Mouse (Mus musculus): ENCODE measurements around the gene Dtd2. TPM values are rescaled to one million over a fixed set of nuclear protein-coding genes. Genes with fewer than 3 reads are reported as not detected.

Gene Dtd2
- polyA plus RNA-seq (2015; fragmentation: Nextera tagmentation; extraction: Ambion mirVana), result 24.4 TPM in 2 replicates

DNA sequence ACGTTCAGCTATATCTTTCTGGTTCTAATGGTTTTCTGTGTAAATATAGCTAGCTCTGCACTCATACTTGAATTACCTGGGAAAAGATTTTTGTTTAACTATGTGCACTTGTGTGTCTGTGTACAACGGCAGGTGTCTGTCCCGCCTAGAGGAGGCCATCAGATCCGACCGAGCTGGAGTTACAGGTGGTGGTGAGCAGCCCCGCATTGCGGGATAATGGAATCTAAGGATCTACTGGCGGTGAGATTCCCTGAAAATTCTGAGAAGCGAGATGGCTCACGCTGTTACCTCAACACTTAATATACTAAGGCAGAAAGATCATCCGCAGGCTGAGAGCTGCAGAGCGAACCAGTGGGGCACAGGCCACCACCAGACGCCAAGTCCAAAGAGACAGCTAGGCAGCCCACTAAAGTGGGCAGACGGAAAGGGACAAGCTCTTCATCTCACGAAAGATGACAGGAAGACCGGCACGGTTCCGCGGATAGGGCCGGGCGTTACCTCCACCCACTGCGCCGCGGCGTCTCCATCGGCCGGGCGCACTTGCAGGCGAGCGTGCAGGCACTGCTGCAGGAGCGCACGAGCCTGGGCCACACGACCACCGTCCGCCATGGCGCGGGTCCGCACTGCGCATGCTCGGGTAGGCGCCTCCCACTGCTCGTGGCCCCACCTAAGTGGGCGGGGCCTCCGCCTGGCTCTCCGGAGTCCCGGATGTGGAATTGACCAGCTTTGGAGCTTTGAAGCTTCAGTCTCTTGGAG, at the start of gene Dtd2:
Dtd2 (minus strand) TSS at position 625 of the 756 bp plus-strand sequence.
- Histone ChIP-seq H3K36me3 (0 out of 2 replicates have a peak, but pooled peaks cover 4% of the 10 kb centered on the region), H3K4me3 (replicated peaks) (peak within 1 kb of the TSS; percentile 83), H3K27ac (peak within 1 kb of the TSS; percentile 75), H3K9me3 (no peaks in the 10 kb centered on the region), H3K9ac (peak within 1 kb of the TSS; percentile 77), H3K4me1 (no peaks in the 10 kb centered on the region), H3K4me2 (peak within 1 kb of the TSS; percentile 59), H3K27me3 (replicated peaks) (no peaks in the 10 kb centered on the region)
- peak; percentile 95 for ATAC-seq (ENCODE audit: insufficient read depth, low FRiP score, low read depth)
- WGBS, result 1% methylated on average over 45 of the region's 46 CpGs

DNA sequence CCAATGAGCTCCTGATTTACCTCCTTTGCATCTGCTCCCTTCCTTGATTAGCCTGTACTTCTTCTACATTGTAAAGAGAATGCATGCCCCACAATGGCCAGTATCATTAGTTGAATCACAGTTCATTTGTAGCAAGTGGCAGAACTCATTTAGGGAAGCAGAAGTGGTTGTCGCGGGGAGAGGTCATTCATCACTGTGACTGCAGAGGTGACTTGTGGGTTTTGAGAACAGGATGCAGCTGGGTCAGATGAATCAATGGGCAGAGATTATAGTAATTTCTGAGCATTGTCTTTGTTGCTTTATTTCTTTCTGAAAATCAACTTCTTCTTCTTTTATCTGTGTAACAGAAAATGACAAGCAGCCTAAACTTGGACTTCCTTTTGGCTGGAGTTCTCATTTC, 43.0 kb upstream of the Dtd2 start:
- no peak overlapping the region for H3K27ac ChIP-seq
- no peak overlapping the region for H3K4me2 ChIP-seq
- no peak overlapping the region for H3K4me3 ChIP-seq (replicated peaks)
- no peaks in the 10 kb centered on the region for H3K4me1 ChIP-seq
- WGBS, result 30% methylated on average over 2 of the region's 2 CpGs
- no peaks in the 10 kb centered on the region for H3K27me3 ChIP-seq (replicated peaks)
- no peaks in the 10 kb centered on the region for H3K9me3 ChIP-seq
- no peak for ATAC-seq (ENCODE audit: insufficient read depth, low FRiP score, low read depth)
- H3K36me3 ChIP-seq, result no peaks in the 10 kb centered on the region
- H3K9ac ChIP-seq, result no peak overlapping the region

DNA sequence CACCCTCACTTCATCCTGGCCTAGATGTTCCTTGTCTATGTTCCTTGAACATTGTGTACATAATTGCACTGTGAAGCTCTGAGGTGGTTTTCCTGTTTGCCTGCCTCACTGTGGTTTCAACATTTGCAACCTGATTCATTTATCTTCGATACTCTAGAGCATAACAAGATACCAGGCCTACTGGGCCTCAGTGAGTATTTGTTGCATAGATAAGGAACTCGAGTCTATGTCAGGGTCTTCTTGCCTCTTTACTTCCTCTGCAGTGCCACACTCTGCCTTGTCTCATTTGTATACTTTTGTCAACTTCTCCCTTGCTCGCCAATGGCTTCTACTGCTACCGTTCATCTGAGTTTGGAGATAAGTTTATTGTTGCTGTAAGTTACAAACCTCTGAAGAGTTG, 40.1 kb upstream of the Dtd2 start:
- Histone ChIP-seq H3K27me3 (replicated peaks) (no peaks in the 10 kb centered on the region), H3K9ac (no peak overlapping the region), H3K9me3 (no peaks in the 10 kb centered on the region), H3K4me2 (no peak overlapping the region), H3K4me3 (replicated peaks) (no peak overlapping the region), H3K27ac (no peak overlapping the region), H3K36me3 (no peaks in the 10 kb centered on the region), H3K4me1 (no peaks in the 10 kb centered on the region)
- no peak for ATAC-seq (ENCODE audit: insufficient read depth, low FRiP score, low read depth)
- 69% methylated on average over 4 of the region's 4 CpGs for WGBS

DNA sequence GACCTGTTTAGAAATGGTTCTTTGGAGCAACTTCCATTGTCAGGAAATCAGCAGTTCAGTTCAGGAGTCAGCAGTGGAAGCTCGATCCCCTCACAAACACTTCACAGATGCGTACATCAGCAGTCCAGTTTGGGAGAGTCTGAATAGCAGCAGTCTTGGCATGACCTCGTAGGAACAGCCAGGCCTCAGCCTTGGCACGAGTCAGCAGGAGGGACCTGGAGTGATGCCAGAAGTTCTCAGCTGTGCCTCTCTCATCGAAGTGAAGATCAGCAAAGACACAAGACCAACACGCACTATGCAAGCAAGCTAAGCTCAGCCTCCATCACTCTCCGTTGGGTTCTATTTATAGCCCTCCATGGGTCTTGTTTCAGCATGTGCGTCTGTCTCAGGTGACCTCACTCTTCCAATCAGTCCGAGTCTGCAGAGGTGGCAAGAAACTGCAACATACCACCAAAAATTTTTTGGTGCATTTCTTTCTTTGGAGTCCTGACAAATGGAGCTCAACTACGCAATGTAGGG, 36.6 kb upstream of the Dtd2 start:
- H3K36me3 ChIP-seq, result no peaks in the 10 kb centered on the region
- 66% methylated on average over 10 of the region's 10 CpGs for WGBS
- peak; percentile 50; the same call in 1 of the 2 replicates for ATAC-seq (ENCODE audit: insufficient read depth, low FRiP score, low read depth)

DNA sequence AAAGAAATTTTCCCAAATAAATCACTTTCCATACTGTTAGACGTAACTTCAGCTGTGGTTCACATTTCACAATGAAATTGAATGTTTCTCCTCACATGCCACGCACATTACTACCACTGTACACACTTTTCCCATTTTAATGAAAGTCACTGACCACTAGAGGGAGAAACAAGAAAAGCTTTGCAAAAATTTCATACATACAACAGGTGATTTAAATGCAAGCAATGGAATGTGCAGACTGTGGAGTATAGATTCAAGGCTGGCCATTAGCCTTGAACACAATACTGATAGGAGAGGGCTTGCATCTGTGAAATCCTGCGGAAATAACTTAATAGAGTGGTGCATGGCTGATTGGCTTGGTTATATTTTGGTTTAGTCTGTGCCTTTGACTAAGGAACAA, 32.1 kb upstream of the Dtd2 start:
- H3K36me3 ChIP-seq, result no peaks in the 10 kb centered on the region
- no peak overlapping the region for H3K4me2 ChIP-seq
- H3K4me1 ChIP-seq, result no peaks in the 10 kb centered on the region
- no peak overlapping the region for H3K27ac ChIP-seq
- no peak; the same call in 1 of the 2 replicates for ATAC-seq (ENCODE audit: insufficient read depth, low FRiP score, low read depth)
- 40% methylated on average over 3 of the region's 3 CpGs for WGBS
- no peak overlapping the region for H3K9ac ChIP-seq
- no peaks in the 10 kb centered on the region for H3K9me3 ChIP-seq
- H3K4me3 ChIP-seq (replicated peaks), result no peak overlapping the region
- no peaks in the 10 kb centered on the region for H3K27me3 ChIP-seq (replicated peaks)

More for the DNA sequence above, 36.6 kb upstream of the Dtd2 start:
- Histone ChIP-seq H3K4me2 (no peak overlapping the region), H3K4me3 (replicated peaks) (no peak overlapping the region), H3K27ac (no peak overlapping the region), H3K9me3 (no peaks in the 10 kb centered on the region), H3K4me1 (no peaks in the 10 kb centered on the region), H3K27me3 (replicated peaks) (no peaks in the 10 kb centered on the region), H3K9ac (no peak overlapping the region)

DNA sequence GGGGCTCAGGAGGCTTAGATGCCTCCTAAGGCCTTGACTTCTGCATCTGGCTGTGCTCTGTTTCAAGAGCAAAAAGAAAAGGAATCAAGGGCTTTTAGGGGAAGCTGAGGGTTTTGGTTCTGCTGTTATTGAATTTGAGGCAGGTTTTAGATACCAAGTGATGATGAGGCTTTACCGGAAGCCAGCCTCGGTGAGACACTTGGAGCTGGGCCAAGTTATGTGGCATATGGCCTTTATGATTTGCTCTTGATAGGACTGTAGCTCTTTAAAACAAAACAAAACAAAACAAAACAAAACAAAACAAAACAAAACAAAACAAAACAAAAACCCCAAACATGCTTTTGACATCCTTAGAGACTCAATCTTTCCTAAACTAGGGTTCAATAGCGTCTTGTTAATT, 28.7 kb upstream of the Dtd2 start:
- no peaks in the 10 kb centered on the region for H3K36me3 ChIP-seq
- H3K27me3 ChIP-seq (replicated peaks), result no peaks in the 10 kb centered on the region
- no peak overlapping the region for H3K9ac ChIP-seq
- H3K4me3 ChIP-seq (replicated peaks), result no peak overlapping the region
- no peaks in the 10 kb centered on the region for H3K4me1 ChIP-seq
- WGBS, result 73% methylated on average over 3 of the region's 3 CpGs
- ATAC-seq (ENCODE audit: insufficient read depth, low FRiP score, low read depth), result no peak
- no peak overlapping the region for H3K4me2 ChIP-seq
- H3K9me3 ChIP-seq, result no peaks in the 10 kb centered on the region
- no peak overlapping the region for H3K27ac ChIP-seq

DNA sequence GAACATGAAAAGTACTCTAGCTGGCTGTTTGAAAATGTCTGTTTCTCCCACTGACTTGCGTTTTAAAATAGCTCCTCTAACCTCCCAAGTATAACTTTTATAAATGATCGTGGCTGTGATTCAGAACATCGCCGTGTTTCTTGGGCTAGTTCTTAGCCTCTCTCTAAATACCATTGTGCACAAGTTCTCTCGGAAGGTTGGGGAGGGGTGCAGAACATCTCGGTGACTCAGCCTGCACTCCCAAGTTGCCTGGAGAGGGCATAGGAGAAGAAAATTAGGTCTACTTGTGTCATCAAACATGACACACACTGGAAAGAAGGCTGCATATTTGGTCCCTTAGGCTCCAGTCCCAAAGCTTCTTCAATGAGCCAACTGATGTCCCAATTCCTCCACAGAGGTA, 26.0 kb upstream of the Dtd2 start:
- no peaks in the 10 kb centered on the region for H3K4me1 ChIP-seq
- no peaks in the 10 kb centered on the region for H3K36me3 ChIP-seq
- H3K4me2 ChIP-seq, result no peak overlapping the region
- H3K27ac ChIP-seq, result no peak overlapping the region
- WGBS, result 70% methylated on average over 6 of the region's 6 CpGs
- H3K4me3 ChIP-seq (replicated peaks), result no peak overlapping the region
- no peak for ATAC-seq (ENCODE audit: insufficient read depth, low FRiP score, low read depth)
- H3K9ac ChIP-seq, result no peak overlapping the region
- H3K27me3 ChIP-seq (replicated peaks), result no peaks in the 10 kb centered on the region
- H3K9me3 ChIP-seq, result no peaks in the 10 kb centered on the region

DNA sequence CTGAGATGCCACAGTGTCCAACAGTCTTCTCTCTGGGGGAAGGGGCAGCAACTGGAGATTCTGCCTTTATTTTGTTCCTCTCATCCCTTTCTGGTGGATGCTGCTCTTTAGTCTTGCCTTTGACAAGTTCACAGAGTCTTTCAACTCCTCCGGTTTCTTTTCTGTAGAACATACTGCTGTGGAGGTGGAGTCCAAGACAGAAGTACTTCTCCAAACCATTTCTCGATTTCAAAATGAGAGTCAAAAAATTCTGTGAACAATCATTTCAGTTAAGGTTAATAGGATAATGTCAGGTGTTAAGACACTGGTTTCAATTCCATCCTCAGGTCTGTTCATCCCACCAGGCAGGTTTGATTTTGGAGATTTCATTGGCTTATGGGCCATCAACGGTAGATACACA, 21.7 kb upstream of the Dtd2 start, which contains the start of gene Gpr33:
Gpr33 (minus strand) TSS at position 101 of the 400 bp plus-strand sequence.
- Histone ChIP-seq H3K4me3 (replicated peaks) (no peak within 1 kb of the TSS), H3K9me3 (no peaks in the 10 kb centered on the region), H3K27me3 (replicated peaks) (no peaks in the 10 kb centered on the region), H3K9ac (no peak within 1 kb of the TSS), H3K36me3 (no peaks in the 10 kb centered on the region), H3K27ac (no peak within 1 kb of the TSS), H3K4me2 (no peak within 1 kb of the TSS), H3K4me1 (no peaks in the 10 kb centered on the region)
- no peak for ATAC-seq (ENCODE audit: insufficient read depth, low FRiP score, low read depth)
- 88% methylated on average over 3 of the region's 3 CpGs for WGBS

DNA sequence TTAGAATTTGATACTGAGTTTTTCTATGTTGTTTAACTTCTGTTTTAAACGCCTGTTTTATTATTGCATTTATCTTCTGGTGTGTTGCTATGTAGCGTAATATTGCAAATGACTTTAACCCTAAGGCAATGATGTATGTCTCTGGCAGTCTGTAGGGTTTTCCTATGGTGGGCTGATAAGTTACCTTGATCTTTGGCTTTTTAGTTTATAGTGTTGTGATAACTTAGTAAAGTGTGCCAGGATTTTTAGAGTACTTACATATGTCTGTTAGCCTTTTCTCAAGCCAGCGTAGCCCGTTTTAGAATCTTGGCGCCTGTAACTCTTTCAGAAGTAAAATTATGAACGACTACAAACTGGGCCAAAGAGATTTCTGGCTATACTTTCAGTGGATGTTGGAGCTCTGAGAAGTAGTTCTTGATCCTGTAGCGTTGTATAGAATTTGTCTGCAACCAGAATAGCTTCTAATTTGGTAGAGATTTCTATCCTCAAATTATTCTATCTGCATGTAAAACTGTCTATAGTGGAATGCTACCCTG, 8.3 kb upstream of the Dtd2 start:
- no peak overlapping the region for H3K4me3 ChIP-seq (replicated peaks)
- no peaks in the 10 kb centered on the region for H3K36me3 ChIP-seq
- WGBS, result 56% methylated on average over 7 of the region's 7 CpGs
- no peaks in the 10 kb centered on the region for H3K27me3 ChIP-seq (replicated peaks)
- no peak overlapping the region for H3K27ac ChIP-seq
- H3K4me1 ChIP-seq, result peaks cover 3% of the 10 kb centered on the region; the same call in 1 of the 2 replicates
- no peak overlapping the region for H3K9ac ChIP-seq
- ATAC-seq (ENCODE audit: insufficient read depth, low FRiP score, low read depth), result no peak
- H3K9me3 ChIP-seq, result no peaks in the 10 kb centered on the region
- H3K4me2 ChIP-seq, result no peak overlapping the region

DNA sequence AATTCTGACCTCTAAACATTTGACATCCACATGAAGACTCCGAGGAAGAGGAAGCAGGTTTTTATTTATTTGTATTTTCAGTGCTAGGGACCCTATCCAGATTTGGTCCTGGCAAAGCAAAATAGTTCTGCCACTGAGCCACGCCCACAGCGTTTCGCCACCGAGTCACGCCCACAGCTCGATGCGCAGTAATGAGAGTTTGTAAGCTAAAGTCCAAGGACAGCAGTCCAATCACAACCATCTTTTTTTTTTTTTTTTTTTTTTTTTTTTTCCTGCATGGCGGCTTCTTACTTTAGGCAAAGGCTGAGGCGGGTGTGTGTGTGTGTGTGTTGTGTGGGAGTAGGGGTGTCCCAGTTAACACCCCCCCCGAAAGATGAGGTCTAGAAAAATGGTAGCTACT, 7.7 kb upstream of the Dtd2 start:
- ATAC-seq (ENCODE audit: insufficient read depth, low FRiP score, low read depth), result no peak
- Histone ChIP-seq H3K4me3 (replicated peaks) (no peak overlapping the region), H3K27me3 (replicated peaks) (no peaks in the 10 kb centered on the region), H3K27ac (no peak overlapping the region), H3K36me3 (no peaks in the 10 kb centered on the region), H3K9ac (no peak overlapping the region), H3K4me1 (peaks cover 3% of the 10 kb centered on the region; the same call in 1 of the 2 replicates), H3K9me3 (no peaks in the 10 kb centered on the region), H3K4me2 (no peak overlapping the region)
- WGBS, result 72% methylated on average over 11 of the region's 11 CpGs

DNA sequence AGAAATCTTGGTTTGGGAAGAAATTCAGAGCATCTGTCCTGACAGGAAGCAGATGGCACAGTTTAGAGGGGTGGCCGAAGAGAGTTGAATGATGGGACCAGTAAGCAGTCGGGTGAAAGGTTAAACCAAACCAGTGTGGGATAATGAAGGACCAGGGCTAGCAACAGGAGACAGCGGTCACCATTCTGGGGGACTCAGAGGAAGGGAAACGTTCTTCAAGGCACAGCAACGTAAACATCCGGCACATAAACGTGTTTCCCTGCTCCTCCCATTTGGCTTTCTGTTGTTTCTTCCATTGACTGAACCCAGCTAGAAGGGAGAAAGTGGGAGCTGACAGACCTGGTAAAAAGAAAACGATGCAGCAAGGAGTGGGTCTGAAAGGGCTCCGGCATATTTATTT, 7.0 kb upstream of the Dtd2 start:
- no peak overlapping the region for H3K27ac ChIP-seq
- no peak overlapping the region for H3K4me3 ChIP-seq (replicated peaks)
- H3K9me3 ChIP-seq, result no peaks in the 10 kb centered on the region
- no peak overlapping the region for H3K4me2 ChIP-seq
- no peak overlapping the region for H3K9ac ChIP-seq
- peaks cover 3% of the 10 kb centered on the region; the same call in 1 of the 2 replicates for H3K4me1 ChIP-seq
- 24% methylated on average over 9 of the region's 9 CpGs for WGBS
- no peaks in the 10 kb centered on the region for H3K36me3 ChIP-seq
- no peak for ATAC-seq (ENCODE audit: insufficient read depth, low FRiP score, low read depth)
- H3K27me3 ChIP-seq (replicated peaks), result no peaks in the 10 kb centered on the region

DNA sequence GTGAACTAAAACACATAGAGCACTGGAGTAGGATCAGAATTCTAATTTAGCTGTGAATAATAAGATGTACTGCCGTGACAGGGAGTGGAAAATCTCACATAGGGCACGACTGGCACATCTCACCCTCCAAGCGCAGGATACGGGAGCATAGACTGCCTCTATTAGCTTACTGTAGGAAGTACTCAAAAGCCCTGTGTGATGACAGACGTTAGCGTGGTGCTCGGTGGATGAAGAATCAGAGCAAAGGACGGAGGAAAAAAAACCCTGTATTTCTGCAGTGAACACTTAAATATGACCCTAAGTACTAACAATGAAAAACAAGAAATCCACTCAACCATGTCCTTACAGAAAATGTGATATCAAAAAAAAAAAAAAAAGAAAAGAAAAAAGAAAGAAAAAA, 5.9 kb upstream of the Dtd2 start:
- H3K27ac ChIP-seq, result no peak overlapping the region
- WGBS, result 47% methylated on average over 8 of the region's 8 CpGs
- H3K4me1 ChIP-seq, result peaks cover 3% of the 10 kb centered on the region; the same call in 1 of the 2 replicates
- no peak overlapping the region for H3K9ac ChIP-seq
- no peaks in the 10 kb centered on the region for H3K9me3 ChIP-seq
- no peak overlapping the region for H3K4me2 ChIP-seq
- no peak overlapping the region for H3K4me3 ChIP-seq (replicated peaks)
- no peaks in the 10 kb centered on the region for H3K27me3 ChIP-seq (replicated peaks)
- H3K36me3 ChIP-seq, result no peaks in the 10 kb centered on the region
- no peak for ATAC-seq (ENCODE audit: insufficient read depth, low FRiP score, low read depth)
